Mouse (Mus musculus) right cerebral cortex, adult 2 months (tissue): ENCODE data around the gene Nthl1.
"Not testable (repeated sequence)": the region's sequence is repeated elsewhere in the genome, so short reads cannot be mapped to it uniquely, and the experiment has no call there.

Source experiments
- DNase-seq, 2 experiments: peaks; one replicate each; pipeline ENCODE4 v3.0.0; 2021 to 2022; ENCODE audit warnings: low spot score in 2 of 2

Gene Nthl1

DNA sequence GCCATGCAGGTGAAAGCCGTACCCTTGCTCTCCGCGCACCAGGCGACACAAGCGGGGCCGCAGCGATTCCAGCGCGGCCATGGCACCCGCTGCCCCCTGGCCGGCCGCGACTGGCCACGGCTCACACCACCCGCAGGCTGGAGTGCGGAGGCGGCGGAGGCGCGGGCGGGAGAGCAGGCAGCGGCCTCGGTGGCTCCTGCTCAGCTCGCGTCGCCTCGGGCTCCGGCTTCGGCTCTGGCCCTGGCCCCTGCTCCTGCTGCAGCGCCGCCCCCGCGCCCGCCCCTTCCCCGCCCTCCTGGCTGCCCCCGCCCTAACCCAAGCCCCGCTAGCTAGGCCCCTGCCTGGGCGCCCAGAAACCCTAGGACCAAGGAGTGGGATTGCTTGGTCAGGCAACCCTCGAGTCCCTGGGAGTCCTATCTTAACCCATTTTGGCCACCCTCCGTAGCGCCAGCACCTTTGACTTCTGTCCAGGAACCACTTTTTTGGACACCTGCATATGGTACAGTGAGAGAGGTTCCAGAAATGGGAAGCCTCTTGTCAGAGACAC is 17.7 kb downstream of the Nthl1 start, which contains the start of gene Slc9a3r2:
Gene Slc9a3r2 (minus strand): TSS at position 258 of the 547 bp plus-strand sequence.
- DNase-seq = no peak

DNA sequence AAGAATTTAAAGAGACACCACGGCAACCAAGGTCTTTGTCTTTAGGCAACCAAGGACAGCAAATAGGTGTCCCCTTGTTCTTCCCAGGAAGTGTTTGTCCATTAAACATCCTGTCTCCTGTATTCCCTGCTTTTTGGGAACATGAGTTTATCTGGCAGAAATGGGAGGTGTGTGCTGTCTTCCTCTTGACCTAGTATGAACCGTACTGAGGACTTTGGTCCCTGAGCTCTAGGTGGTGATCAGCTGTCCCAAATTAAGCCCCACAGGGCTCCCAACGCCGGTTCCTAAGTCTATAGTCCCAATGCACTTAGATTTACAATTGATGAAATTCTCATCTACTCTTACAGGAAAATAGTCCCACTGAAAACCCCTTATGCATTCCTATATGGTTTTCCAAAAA is 18.3 kb downstream of the Nthl1 start:
- DNase-seq = no peak

DNA sequence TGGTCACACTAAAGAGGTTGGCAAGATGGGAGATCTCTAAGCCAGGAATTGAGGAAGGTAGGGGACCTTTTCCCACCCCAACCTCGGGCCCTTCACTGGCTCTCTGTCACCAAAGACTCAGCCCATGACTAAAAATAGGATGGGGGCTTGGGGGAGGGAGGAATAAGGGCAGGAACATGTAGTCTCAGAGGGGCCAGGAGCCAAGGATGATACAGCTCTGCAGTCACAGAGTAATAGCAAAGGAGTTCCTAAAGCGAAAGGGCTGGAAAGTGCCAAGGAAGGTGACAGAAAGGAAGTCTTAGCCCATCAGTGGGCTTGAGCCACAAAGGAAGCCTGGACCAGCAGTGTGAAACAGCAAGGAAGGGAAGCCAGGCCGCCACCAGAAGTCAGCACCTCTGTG is 19.4 kb downstream of the Nthl1 start:
- no peak for DNase-seq

DNA sequence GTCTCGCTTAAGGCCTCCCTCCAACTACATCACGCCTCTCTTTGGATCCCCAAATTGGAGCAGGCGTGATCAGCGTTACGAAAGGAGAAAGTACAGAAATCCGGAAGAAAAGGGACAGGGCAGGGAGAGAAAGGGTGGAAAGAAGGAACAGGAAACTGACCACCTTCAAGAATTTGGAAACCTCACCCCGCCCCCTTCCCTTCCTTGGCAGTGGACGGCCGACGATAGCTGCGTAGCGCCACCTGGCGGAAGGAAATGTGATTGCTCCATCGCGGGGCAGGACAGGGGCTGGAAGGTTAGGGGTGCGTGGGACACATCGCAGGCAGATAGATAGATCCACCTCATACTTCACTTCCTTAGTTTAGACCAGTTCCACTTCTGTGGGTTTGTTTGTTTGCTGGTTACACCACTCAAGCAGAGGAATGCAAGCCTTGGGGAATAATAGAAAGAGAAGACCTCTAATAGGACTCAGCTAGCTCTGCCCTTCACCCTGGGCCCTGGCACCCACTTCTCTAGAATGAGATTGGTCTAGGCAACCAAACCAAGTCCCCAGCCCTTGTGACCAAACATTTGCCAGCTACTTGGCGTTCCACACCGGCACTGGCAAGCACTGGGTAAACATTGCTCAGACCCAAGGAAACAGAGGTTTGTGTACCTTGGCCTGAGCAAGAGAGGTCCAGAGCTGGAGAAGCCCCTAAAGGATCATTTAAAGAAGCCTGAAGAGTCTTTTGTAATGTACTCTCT is 21.7 kb downstream of the Nthl1 start:
- DNase-seq = peak; percentile 58 to 62

DNA sequence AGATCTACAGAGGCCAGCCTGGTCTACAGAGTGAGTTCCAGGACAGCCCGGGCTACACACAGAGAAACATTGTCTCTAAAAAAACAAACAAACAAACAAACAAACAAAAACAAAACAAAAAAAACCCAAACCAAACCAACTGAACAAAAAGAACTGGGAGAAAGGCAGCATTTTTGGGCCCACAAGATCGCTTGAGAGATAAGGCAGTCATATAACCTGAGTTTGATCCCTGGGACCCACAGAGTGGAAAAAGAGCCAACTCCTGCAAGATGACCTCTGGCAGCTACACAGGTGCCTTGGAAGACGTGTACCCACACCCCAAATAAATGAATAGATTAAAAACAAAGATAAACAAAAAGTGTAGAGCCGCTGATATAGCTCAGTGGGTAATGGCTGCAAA is 22.5 kb downstream of the Nthl1 start:
- DNase-seq = no peak

DNA sequence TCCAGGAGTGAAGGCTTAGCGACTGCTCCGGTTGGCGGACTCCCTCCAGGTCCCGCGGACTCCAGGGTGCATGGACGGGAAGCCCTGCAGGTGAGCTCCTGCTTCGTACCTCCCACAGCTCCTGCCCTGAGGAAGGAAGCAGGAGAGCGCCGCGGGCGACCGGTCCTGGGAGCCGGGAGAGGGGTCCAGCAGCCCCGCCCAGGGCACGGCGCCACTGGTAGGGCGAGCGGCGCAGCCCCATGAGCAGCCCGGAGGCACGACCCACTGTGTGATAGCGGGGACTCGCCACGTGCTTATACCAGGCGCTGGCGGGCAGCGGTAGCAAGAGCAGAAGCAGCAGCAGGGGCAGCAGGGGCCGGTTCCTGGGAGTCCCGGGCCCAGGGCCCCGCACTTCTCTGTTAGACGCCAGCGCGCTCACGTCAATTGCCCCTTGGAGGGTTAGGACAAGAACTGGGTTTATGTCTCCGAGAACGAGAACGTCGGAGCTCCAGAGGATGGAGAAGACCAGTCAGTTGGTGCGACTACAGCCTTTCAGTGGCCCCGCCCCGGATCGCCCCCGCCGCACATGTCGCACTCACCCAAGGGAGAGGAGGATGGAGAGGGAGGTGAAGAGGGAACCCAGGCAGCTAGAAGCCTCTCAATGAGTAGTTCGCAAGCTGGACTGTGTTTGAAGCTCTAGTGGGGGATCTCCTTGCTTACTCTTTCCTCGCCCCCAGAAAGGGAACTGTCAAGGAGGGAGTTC is 25.7 kb downstream of the Nthl1 start, which contains the start of gene Npw:
Gene Npw (minus strand): TSS at position 441 of the 742 bp plus-strand sequence.
- no peak for DNase-seq

DNA sequence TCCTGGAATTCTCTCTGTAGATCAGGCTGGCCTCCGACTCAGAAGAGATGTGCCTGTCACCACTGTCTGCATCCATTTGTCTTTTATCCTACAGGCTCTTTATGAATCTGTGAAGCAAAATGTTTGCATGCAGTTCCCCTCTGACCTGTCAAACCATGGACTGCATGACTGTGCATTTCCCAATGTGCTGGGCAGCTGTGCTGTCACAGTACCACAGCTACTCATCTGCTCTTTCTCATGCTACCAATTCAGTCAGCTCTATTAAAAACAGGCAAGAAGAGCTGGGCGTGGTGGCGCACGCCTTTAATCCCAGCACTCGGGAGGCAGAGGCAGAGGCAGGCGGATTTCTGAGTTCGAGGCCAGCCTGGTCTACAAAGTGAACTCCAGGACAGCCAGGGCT is 34.5 kb downstream of the Nthl1 start:
- DNase-seq = not testable (repeated sequence)

DNA sequence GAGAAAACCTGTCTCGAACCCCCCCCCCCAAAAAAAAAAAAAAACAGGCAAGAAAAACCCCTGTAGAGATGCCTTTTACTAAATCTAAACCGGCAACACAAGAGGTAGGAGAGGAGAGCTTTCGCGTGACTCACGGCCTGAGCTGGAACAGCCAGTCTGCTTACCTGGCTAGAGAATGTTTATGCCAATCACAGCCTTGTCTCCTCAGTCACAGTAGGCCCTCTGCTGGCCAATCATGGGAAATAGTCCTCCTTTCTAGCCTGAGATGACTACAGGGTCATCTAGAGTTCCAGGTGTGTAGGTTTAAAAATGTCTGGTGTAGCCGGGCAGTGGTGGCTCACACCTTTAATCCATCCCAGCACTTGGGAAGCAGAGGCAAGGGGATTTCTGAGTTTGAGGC is 34.9 kb downstream of the Nthl1 start:
- peak in 1 of 2 experiments; percentile 71 for DNase-seq

DNA sequence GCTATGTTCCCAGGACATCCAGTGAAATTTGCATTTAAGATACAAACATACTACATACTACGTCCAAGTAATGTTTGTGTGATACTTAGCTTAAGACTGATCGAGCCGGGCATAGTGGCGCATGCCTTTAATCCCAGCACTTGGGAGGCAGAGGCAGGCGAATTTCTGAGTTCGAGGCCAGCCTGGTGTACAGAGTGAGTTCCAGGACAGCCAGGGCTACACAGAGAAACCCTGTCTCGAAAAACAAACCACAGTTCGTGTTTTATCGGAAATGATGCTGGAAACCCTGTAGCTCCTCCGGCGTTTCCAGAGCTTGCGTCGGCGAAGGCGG is 36.7 kb downstream of the Nthl1 start:
- not testable (repeated sequence) for DNase-seq

DNA sequence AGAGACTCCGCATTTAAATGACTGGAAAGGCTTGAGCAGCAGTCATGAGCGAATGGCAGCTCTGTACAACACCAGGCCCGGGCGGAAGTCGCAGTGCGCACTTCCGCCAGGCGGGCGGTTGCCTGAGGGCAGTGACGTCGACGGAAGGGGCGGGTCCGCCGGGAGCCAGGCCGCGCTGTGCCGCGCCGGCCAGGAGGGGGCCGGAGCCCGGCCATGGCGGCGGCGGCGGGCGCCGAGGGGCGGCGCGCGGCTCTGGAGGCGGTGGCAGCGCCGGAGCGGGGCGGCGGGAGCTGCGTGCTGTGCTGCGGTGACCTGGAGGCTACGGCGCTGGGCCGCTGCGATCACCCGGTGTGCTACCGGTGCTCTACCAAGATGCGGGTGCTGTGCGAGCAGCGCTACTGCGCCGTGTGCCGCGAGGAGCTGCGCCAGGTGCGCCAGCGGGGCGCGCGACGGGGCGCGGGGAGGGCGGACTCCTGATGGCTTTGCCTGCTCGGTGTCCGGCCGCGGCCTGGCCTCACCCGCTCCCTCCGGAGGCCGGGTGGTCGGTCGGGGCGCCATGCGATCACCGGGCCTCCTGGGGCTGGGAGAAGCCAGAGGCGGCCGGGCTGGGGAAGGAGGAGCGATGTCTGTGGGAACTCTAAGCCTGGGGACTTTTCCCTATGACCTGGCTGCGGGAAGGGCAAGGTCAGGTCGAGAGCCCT is 37.2 kb downstream of the Nthl1 start, which contains the start of gene Zfp598:
Gene Zfp598 (plus strand): TSS at position 143 of the 701 bp plus-strand sequence.
- DNase-seq = peak; percentile 89 to 93

DNA sequence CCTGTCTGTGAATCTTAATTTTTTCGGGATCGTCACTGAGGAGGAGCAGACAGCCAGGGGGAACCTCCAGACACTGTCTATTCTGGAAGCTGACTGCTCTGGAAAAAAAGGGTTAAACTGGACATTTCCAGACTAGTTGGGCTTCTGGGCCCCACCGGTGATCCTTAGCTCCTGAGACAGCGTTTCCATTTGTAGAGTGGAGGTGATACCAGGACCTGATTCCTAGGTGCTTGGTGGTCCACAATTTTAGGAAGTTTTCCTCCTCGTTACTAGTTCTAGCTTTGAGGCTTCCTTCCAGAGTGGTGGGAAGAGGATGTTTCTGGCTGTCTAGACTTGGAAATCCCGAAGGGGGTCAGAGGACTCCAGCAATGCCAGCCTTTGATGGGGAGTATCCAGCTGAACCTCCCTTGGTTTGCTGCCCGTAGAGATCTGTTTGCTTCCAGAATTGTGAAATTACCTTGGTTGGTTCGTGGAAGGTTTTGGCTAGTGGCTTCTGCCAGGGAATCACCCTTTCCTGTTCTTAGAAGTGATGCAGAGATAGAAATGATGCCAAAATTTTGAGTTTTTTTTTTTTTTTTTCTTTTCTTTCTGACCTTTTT is 37.9 kb downstream of the Nthl1 start:
- no peak for DNase-seq

DNA sequence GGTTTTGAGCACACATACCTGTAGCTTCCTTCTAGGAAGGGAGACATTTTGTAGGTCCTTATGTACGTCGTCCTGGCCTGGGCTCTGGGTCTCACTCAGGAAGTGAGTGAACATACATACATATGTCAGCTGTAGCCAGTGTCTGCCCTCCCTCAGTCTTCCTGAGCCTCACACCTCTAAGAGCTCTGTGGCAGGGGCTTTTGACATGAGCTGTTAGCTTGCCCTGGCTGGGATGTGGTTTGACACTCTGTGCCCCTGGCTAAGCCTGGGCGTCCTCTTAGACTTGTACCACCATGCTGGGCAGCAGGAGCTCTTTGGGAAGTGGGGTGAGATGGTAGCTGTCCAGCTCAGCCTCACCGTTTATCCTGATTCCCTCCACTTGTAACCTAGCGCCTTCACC is 38.9 kb downstream of the Nthl1 start:
- DNase-seq = no peak

DNA sequence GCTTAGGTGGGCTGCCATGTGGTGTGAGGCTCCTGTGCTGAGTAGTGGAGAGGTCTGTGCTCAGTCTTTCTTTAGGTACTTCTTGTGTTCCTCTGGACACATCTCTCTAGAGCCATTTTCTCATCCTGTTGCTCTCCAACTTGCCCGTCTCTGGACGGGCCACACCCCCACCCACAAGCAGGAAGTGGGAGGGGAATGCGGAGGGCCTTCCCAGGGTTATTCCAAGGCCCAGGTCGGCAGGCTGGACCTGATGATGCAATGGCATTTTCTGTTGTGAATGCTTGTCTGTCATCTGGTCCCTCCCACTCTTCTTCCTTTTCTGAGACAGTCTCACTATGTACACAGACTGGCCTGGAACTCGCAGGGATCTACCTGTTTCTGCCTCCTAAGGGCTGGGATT is 39.7 kb downstream of the Nthl1 start:
- no peak for DNase-seq

DNA sequence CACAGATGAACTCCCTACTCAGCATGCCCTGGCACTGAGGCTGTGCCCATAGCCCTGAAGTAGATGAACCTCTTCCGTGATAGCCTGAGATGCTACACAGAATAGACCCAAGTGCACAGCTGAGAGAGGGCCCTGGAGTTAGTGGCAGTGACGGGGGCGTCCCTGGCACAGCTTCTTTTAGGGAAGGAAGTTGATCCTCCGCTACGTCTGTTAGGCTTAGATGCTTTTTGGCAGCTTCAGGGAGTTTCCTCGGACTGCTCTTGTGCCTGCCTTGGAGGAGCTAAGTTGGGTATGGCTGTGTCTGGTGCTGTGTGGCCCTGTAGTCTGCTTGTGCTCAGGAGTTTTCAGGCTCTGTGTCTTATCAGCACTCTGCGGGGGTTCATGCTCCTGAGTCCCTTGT is 41.8 kb downstream of the Nthl1 start:
- DNase-seq = peak; percentile 53

DNA sequence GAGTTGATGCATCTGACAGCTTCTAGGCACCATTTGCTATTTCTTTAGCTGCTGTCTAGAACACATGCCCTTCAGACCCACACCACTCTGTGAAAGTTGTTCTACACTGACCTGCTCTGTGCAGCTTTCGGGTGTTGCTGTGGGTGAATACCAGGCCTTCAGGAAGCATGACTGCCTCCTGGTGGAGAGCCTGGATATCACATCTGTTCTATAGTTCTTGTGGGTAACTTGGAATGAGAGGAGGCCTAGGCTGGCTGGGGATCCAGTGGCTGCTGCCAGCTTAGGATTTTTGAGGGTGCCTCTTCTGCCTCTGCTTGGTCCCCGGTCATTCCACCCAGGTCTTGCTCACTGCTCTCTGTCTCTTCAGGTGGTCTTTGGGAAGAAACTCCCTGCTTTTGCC is 43.7 kb downstream of the Nthl1 start:
- peak; percentile 67 to 77 for DNase-seq

DNA sequence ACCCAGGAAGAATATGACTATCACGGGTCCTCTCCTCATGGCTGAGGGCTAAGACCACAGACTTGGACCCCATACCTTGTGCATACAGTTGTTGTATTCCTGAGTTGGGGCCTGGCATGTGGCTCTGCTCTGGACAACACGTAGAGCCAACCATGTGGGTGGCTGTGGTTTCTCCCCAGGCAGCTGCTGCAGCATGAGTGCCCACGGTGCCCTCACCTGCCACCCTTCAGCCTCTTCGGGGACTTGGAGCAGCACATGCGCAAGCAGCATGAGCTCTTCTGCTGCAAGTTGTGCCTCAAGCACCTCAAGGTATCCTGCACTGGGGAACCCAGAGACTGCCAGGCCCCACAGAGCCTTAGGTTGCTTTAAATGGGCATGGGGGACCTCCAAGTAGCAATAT is 44.4 kb downstream of the Nthl1 start:
- DNase-seq = no peak

DNA sequence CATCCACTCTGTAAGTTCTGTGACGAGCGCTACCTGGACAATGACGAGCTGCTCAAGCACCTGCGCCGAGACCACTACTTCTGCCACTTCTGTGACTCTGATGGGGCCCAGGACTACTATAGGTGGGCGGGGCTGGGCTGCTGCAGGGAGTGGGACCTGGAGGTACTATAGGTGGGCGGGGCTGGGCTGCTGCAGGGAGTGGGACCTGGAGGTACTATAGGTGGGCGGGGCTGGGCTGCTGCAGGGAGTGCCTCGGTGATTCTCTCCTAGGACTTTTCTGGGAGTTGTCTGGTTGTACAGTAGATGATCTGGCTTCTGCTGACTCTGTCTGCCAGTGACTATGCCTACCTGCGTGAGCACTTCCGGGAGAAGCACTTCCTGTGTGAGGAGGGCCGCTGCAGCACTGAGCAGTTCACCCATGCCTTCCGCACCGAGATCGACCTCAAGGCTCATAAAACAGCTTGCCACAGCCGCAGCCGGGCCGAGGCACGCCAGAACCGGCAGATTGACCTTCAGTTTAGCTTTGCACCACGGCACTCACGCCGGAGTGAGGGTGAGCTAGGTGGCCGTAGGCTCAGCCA is 45.1 kb downstream of the Nthl1 start:
- DNase-seq = no peak

DNA sequence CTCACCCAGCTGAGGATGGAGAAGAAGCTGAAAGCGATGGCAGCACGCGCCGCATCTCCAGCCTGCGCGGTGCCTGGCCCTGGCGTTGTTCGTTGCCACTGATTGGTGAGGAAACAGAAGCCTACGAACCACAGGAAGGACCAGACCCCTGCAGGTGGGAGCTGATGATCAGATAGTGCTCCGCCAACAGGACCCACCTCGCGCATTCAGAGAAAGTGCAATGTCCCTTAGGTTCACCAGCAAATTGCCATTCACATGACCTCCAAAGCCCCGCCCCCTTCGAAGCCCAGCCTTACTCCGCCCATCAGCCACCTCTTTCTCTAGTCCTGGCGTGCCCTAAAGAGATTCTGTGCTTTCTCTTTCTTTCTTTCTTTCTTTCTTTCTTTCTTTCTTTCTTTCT is 54.0 kb downstream of the Nthl1 start:
- no peak for DNase-seq

DNA sequence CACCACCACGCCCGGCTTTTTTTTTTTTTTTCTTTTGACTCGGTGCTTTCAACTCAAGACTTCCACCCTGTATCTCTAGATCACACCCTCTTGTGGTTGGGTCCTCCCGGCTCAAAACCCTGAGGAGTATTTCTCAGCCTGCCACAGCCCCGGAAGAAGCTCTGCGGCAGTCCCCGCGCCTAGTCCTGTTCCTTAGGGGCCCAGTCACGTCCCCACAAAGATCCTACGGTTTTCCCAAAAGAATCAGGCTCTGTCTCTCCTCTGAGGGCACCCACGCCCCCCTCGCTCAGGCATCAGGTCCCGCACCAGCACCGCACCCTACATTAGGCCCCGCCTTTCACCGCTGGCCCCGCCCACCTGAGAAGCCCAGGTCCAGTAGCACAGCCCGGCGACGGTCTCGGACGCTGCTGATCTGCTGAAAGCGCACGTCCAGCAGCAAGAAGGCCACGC is 54.7 kb downstream of the Nthl1 start:
- DNase-seq = peak in 1 of 2 experiments; percentile 39

DNA sequence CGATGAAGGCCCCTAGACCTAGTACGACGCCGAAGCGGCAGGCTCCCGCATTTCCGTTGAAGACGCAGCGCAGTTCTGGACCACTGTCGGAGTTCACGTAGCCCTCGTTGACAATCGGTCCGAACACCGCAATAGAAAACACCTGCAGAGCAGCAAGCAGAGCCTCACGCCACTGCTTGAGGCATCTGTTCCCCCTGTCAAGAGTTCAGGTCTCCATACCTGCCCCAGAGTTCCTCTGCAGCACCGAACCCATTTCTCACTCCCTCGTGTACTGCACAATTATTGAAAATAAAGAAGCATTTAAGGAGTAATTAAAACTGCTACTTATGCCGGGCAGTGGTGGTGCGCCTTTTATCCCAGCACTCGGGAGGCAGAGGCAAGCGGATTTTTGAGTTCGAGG is 55.1 kb downstream of the Nthl1 start:
- no peak for DNase-seq
